Mouse (Mus musculus): ENCODE data around the gene Col5a2. TPM values are rescaled to one million over a fixed set of nuclear protein-coding genes. Genes with fewer than 3 reads are reported as not detected.
A peak's percentile ranks its signal among the peaks of the same experiment; 100 is the strongest.
"Not testable (repeated sequence)": the region's sequence is repeated elsewhere in the genome, so short reads cannot be mapped to it uniquely, and the experiment has no call there.

Col5a2 gene
- polyA plus RNA-seq, 1 experiment from 2014 or later: 52.6 TPM

GRCm38 (mm10) chr1:45455763-45456162, 47.3 kb downstream of the Col5a2 start:
- H3K4me3 ChIP-seq (ENCODE audit: low read length): no peak overlapping the region
- H3K9ac ChIP-seq (ENCODE audit: low read depth, low read length): no peak overlapping the region
- H3K27me3 ChIP-seq (replicated peaks; ENCODE audit: control insufficient read depth, insufficient read depth, low read length): no peaks in the 10 kb centered on the region
- H3K27ac ChIP-seq (ENCODE audit: low read length): no peak overlapping the region
- H3K9me3 ChIP-seq (ENCODE audit: control insufficient read depth, low read length): no peaks in the 10 kb centered on the region
- WGBS: 92% methylated on average over 1 of the region's 1 CpGs
- ATAC-seq: no peak
- H3K4me1 ChIP-seq (ENCODE audit: control insufficient read depth, insufficient read depth, low read length): no peaks in the 10 kb centered on the region
- H3K4me2 ChIP-seq (ENCODE audit: low read depth, low read length): no peak overlapping the region
- H3K36me3 ChIP-seq (ENCODE audit: control insufficient read depth, insufficient read depth, low read length): no peaks in the 10 kb centered on the region

GRCm38 (mm10) chr1:45448856-45449255, 54.2 kb downstream of the Col5a2 start:
- Histone ChIP-seq H3K27me3 (replicated peaks; ENCODE audit: control insufficient read depth, insufficient read depth, low read length) (no peaks in the 10 kb centered on the region), H3K27ac (ENCODE audit: low read length) (no peak overlapping the region), H3K4me1 (ENCODE audit: control insufficient read depth, insufficient read depth, low read length) (no peaks in the 10 kb centered on the region), H3K4me3 (ENCODE audit: low read length) (no peak overlapping the region), H3K4me2 (ENCODE audit: low read depth, low read length) (no peak overlapping the region), H3K9ac (ENCODE audit: low read depth, low read length) (no peak overlapping the region), H3K36me3 (ENCODE audit: control insufficient read depth, insufficient read depth, low read length) (no peaks in the 10 kb centered on the region), H3K9me3 (ENCODE audit: control insufficient read depth, low read length) (no peaks in the 10 kb centered on the region)
- ATAC-seq: no peak
- WGBS: 84% methylated on average over 1 of the region's 1 CpGs

DNA sequence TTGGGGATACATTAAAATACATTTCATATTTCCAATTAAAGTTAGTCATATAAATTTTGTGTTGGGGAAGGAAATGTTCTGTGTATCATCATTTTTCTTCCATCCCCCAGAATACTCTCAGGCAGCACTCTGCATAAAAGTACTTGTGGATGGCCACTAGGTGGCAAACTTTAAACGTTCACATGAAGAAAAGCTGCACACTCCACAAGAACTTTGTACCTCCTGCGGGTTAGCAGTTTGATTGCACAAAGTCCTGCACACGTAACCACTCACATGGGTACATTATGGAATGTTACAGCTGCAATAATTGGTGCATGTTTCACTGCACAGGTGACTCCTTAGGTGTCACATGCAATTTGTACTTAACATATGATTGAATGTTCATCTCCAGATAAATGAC, 71.2 kb downstream of the Col5a2 start:
- ATAC-seq: peak; percentile 86
- H3K27ac ChIP-seq (ENCODE audit: low read length): no peak overlapping the region
- no peak overlapping the region for H3K4me3 ChIP-seq (ENCODE audit: low read length)
- H3K9ac ChIP-seq (ENCODE audit: low read depth, low read length): no peak overlapping the region
- no peaks in the 10 kb centered on the region for H3K4me1 ChIP-seq (ENCODE audit: control insufficient read depth, insufficient read depth, low read length)
- WGBS: 20% methylated on average over 3 of the region's 3 CpGs
- no peaks in the 10 kb centered on the region for H3K36me3 ChIP-seq (ENCODE audit: control insufficient read depth, insufficient read depth, low read length)
- no peak overlapping the region for H3K4me2 ChIP-seq (ENCODE audit: low read depth, low read length)
- no peaks in the 10 kb centered on the region for H3K27me3 ChIP-seq (replicated peaks; ENCODE audit: control insufficient read depth, insufficient read depth, low read length)
- no peaks in the 10 kb centered on the region for H3K9me3 ChIP-seq (ENCODE audit: control insufficient read depth, low read length)

- H3K27ac ChIP-seq (ENCODE audit: low read length): no peak overlapping the region
- no peaks in the 10 kb centered on the region for H3K27me3 ChIP-seq (replicated peaks; ENCODE audit: control insufficient read depth, insufficient read depth, low read length)
- H3K4me1 ChIP-seq (ENCODE audit: control insufficient read depth, insufficient read depth, low read length): no peaks in the 10 kb centered on the region
- no peaks in the 10 kb centered on the region for H3K9me3 ChIP-seq (ENCODE audit: control insufficient read depth, low read length)
- no peak overlapping the region for H3K9ac ChIP-seq (ENCODE audit: low read depth, low read length)
- no peak for ATAC-seq
- no peaks in the 10 kb centered on the region for H3K36me3 ChIP-seq (ENCODE audit: control insufficient read depth, insufficient read depth, low read length)
- H3K4me2 ChIP-seq (ENCODE audit: low read depth, low read length): no peak overlapping the region
- H3K4me3 ChIP-seq (ENCODE audit: low read length): no peak overlapping the region
- 78% methylated on average over 4 of the region's 4 CpGs for WGBS
These were observed 72.6 kb downstream of the Col5a2 start for GRCm38 (mm10) chr1:45430520-45430919.

DNA sequence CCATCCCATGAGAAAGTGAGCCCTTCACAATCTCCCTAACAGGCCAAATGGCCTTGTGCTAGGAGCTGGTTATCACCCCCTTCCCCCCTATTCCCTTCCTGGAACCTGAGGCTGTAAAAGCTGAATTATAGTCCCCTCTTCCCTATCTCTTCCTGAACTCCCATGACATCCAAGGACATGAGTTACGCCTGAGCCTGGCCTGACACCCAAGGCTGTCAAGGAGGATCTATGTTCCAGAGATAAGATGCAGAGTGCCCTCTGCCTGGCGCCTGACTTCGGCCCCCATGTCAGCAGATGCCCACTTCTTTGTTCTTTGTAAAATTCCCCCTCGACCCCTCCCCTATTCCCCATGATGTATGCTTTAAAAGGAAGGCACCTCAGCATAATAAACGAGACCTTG, 73.9 kb downstream of the Col5a2 start:
- H3K9me3 ChIP-seq (ENCODE audit: control insufficient read depth, low read length); ATAC-seq; H3K27ac ChIP-seq (ENCODE audit: low read length); H3K4me3 ChIP-seq (ENCODE audit: low read length); H3K36me3 ChIP-seq (ENCODE audit: control insufficient read depth, insufficient read depth, low read length); H3K9ac ChIP-seq (ENCODE audit: low read depth, low read length); H3K4me1 ChIP-seq (ENCODE audit: control insufficient read depth, insufficient read depth, low read length); H3K4me2 ChIP-seq (ENCODE audit: low read depth, low read length); H3K27me3 ChIP-seq (replicated peaks; ENCODE audit: control insufficient read depth, insufficient read depth, low read length): not testable (repeated sequence)
- 83% methylated on average over 5 of the region's 5 CpGs for WGBS

DNA sequence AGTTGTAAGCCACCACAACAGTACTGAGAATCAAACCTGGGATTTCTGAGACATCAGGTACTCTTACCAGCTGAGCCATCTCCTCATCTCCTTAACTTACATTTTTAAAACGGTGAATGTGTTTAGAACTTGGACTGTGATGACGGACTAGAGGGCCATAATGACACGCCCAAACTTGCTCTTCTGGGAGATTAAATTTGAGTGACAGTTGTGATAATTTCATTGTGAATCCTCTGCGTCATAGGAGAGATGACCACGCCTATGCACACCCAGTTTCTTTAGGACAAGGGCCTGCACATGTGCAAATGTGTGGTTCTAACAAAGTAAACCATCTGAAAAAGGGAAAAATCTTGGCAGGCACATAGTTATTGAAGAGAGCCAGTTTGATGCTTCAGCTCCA, 79.2 kb downstream of the Col5a2 start:
- Histone ChIP-seq H3K9me3 (ENCODE audit: control insufficient read depth, low read length) (no peaks in the 10 kb centered on the region), H3K27ac (ENCODE audit: low read length) (no peak overlapping the region), H3K36me3 (ENCODE audit: control insufficient read depth, insufficient read depth, low read length) (peaks cover 3% of the 10 kb centered on the region; the same call in 1 of the 2 replicates), H3K4me2 (ENCODE audit: low read depth, low read length) (no peak overlapping the region), H3K9ac (ENCODE audit: low read depth, low read length) (no peak overlapping the region), H3K4me3 (ENCODE audit: low read length) (no peak overlapping the region), H3K4me1 (ENCODE audit: control insufficient read depth, insufficient read depth, low read length) (no peaks in the 10 kb centered on the region), H3K27me3 (replicated peaks; ENCODE audit: control insufficient read depth, insufficient read depth, low read length) (no peaks in the 10 kb centered on the region)
- 66% methylated on average over 5 of the region's 5 CpGs for WGBS
- ATAC-seq: no peak

DNA sequence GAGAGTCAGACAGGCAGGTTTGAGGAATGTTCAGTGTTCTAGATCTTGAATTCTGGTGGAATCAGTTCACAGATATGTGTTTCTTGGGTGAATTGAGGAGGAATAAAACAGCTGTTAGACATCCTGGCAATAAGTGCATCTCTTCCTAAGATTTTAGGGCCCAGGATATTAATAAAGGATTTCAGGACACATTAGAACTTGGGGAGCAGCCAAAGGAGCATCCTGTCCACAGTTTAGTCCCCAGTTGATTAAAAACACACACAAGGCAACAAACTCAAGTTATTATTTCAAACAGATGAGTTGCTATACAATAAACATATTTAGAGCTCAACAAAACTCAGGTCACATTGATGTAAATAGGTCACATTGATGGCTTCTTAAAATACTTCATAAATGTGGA, 82.5 kb downstream of the Col5a2 start:
- Histone ChIP-seq H3K4me1 (ENCODE audit: control insufficient read depth, insufficient read depth, low read length) (no peaks in the 10 kb centered on the region), H3K9me3 (ENCODE audit: control insufficient read depth, low read length) (no peaks in the 10 kb centered on the region), H3K36me3 (ENCODE audit: control insufficient read depth, insufficient read depth, low read length) (peaks cover 3% of the 10 kb centered on the region; the same call in 1 of the 2 replicates), H3K4me3 (ENCODE audit: low read length) (no peak overlapping the region), H3K27me3 (replicated peaks; ENCODE audit: control insufficient read depth, insufficient read depth, low read length) (no peaks in the 10 kb centered on the region), H3K9ac (ENCODE audit: low read depth, low read length) (no peak overlapping the region), H3K4me2 (ENCODE audit: low read depth, low read length) (no peak overlapping the region), H3K27ac (ENCODE audit: low read length) (no peak overlapping the region)
- ATAC-seq: no peak

DNA sequence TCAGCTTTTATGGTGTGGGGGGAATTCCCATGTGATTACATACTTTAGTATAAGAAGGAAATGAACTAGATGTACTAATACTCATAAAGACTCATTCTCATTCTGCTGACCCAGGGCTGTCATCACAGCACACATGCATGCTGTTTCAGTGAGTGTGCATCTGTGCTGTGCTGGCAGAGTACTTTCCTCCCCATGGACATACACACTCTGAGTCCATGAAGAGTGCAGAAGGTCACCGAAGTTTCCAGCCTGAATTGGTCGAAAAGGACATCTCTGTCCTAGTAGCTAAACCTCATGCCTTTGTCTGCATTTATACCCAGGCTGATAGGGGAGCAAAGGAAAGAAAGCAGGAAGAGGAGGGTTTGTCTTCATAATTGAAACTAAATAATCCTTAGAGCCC, 83.2 kb downstream of the Col5a2 start:
- Histone ChIP-seq H3K4me3 (ENCODE audit: low read length) (no peak overlapping the region), H3K27ac (ENCODE audit: low read length) (peak overlapping the region; percentile 61; the same call in 1 of the 2 replicates), H3K4me1 (ENCODE audit: control insufficient read depth, insufficient read depth, low read length) (no peaks in the 10 kb centered on the region), H3K4me2 (ENCODE audit: low read depth, low read length) (no peak overlapping the region), H3K9ac (ENCODE audit: low read depth, low read length) (no peak overlapping the region), H3K36me3 (ENCODE audit: control insufficient read depth, insufficient read depth, low read length) (peaks cover 3% of the 10 kb centered on the region; the same call in 1 of the 2 replicates), H3K9me3 (ENCODE audit: control insufficient read depth, low read length) (no peaks in the 10 kb centered on the region), H3K27me3 (replicated peaks; ENCODE audit: control insufficient read depth, insufficient read depth, low read length) (no peaks in the 10 kb centered on the region)
- WGBS: 68% methylated on average over 2 of the region's 2 CpGs
- no peak; the same call in 1 of the 2 replicates for ATAC-seq

GRCm38 (mm10) chr1:45381866-45382265, 121.2 kb downstream of the Col5a2 start:
- WGBS: 91% methylated on average over 2 of the region's 2 CpGs
- H3K9me3 ChIP-seq (ENCODE audit: control insufficient read depth, low read length): no peaks in the 10 kb centered on the region
- H3K27me3 ChIP-seq (replicated peaks; ENCODE audit: control insufficient read depth, insufficient read depth, low read length): no peaks in the 10 kb centered on the region
- H3K4me1 ChIP-seq (ENCODE audit: control insufficient read depth, insufficient read depth, low read length): no peaks in the 10 kb centered on the region
- no peak overlapping the region for H3K9ac ChIP-seq (ENCODE audit: low read depth, low read length)
- no peak for ATAC-seq
- H3K36me3 ChIP-seq (ENCODE audit: control insufficient read depth, insufficient read depth, low read length): no peaks in the 10 kb centered on the region
- no peak overlapping the region for H3K27ac ChIP-seq (ENCODE audit: low read length)
- H3K4me3 ChIP-seq (ENCODE audit: low read length): no peak overlapping the region
- no peak overlapping the region for H3K4me2 ChIP-seq (ENCODE audit: low read depth, low read length)

DNA sequence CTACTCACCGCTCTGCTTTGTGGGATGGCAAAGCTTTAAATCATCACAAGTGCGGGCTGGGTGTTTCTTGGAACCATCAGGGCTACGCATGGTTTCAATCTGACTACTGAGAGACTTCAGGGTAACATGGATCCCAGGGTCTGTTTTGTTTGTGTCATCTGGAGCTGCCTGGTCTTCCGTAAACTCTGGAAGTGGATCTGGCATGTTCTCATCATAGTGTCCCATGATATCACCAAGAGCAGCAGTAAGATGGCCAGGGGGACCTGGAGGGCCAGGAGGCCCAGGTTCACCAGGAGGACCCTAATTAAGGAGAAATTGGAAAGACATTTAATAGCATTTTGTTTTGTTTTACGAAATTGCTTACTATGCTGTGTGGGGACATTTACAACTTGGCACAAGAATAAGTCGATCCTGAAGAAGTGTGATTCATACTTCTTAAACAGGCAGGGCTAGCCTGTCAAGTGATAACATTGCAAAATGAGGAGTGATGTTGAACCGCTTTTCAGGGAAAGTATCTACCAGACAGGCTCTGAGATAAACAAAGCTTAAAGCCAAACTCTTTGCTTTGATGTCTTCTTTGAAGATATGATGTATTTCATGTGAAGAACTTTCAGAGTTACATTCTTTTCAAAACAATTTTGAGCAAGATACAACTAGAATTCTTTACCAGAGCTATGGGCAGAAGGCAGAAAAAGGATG, 122.9 kb downstream of the Col5a2 start:
- H3K4me2 ChIP-seq (ENCODE audit: low read depth, low read length): no peak overlapping the region
- H3K36me3 ChIP-seq (ENCODE audit: control insufficient read depth, insufficient read depth, low read length): no peaks in the 10 kb centered on the region
- no peak for ATAC-seq
- no peaks in the 10 kb centered on the region for H3K4me1 ChIP-seq (ENCODE audit: control insufficient read depth, insufficient read depth, low read length)
- H3K9me3 ChIP-seq (ENCODE audit: control insufficient read depth, low read length): no peaks in the 10 kb centered on the region
- H3K27me3 ChIP-seq (replicated peaks; ENCODE audit: control insufficient read depth, insufficient read depth, low read length): no peaks in the 10 kb centered on the region
- H3K27ac ChIP-seq (ENCODE audit: low read length): no peak overlapping the region
- H3K9ac ChIP-seq (ENCODE audit: low read depth, low read length): no peak overlapping the region
- 66% methylated on average over 7 of the region's 7 CpGs for WGBS
- no peak overlapping the region for H3K4me3 ChIP-seq (ENCODE audit: low read length)
